Mouse (Mus musculus) liver, embryonic 16.5 days (tissue): ENCODE measurements around the gene Kcnh5. TPM values are rescaled to one million over a fixed set of nuclear protein-coding genes. Genes with fewer than 3 reads are reported as not detected.

ENCODE experiments used
- ATAC-seq: fragments of 200-750 bp; cut with Nextera tagmentation; 2 replicates; pipeline ENCODE4 v1.8.0; 2017; ENCODE audit warnings: low read depth, mild to moderate bottlenecking, moderate number of reproducible peaks, moderate library complexity
- H3K27ac ChIP-seq: fragments of 300-500 bp; sonication (generic); 2 replicates; pipeline ENCODE4 v1.5.1; 2014; ENCODE audit warnings: mild to moderate bottlenecking, low read length
- H3K27me3 ChIP-seq: fragments of 300-500 bp; sonication (generic); 2 replicates; pipeline ENCODE4 v1.6.1; 2014; ENCODE audit warnings: low read depth, low read length, mixed read lengths; ENCODE audit not compliant: control insufficient read depth, insufficient read depth
- H3K36me3 ChIP-seq: fragments of 300-500 bp; sonication (generic); 2 replicates; pipeline ENCODE4 v1.6.1; 2014; ENCODE audit warnings: mild to moderate bottlenecking; ENCODE audit not compliant: control insufficient read depth, insufficient read depth
- H3K4me1 ChIP-seq: fragments of 300-500 bp; sonication (generic); 2 replicates; pipeline ENCODE4 v1.6.1; 2014; ENCODE audit warnings: low read depth, low read length, mixed read lengths; ENCODE audit not compliant: control insufficient read depth
- H3K4me2 ChIP-seq: fragments of 300-500 bp; sonication (generic); 2 replicates; pipeline ENCODE4 v1.6.1; 2014; ENCODE audit warnings: low read depth, low read length, mixed read lengths
- H3K4me3 ChIP-seq: fragments of 300-500 bp; sonication (generic); 2 replicates; pipeline ENCODE4 v1.5.1; 2014; ENCODE audit warnings: low read depth, mild to moderate bottlenecking, low read length
- H3K9ac ChIP-seq: fragments of 300-500 bp; sonication (generic); 2 replicates; pipeline ENCODE4 v1.6.1; 2014; ENCODE audit warnings: low read depth, low read length
- H3K9me3 ChIP-seq: fragments of 300-500 bp; sonication (generic); replicated peaks from 2 replicates; pipeline ENCODE4 v1.6.1; 2016; ENCODE audit warnings: low read length; ENCODE audit not compliant: control insufficient read depth
- WGBS: fragments of 180-500 bp; shearing (Covaris S2); extraction: QIAGEN DNeasy Blood & Tissue Kit; methylation state at CpG from one replicate; pipeline ENCODE4 v1.1.7; 2014; ENCODE audit not compliant: insufficient replicate concordance; 5-methylcytosine and 5-hydroxymethylcytosine counted together
- polyA plus RNA-seq: library from polyadenylated mRNA; unstranded; fragments of >200 nt; fragmentation: Nextera tagmentation; extraction: Ambion mirVana; gene quantifications from 2 replicates; pipeline ENCODE4 v1.2.1, GENCODE M21; 2015

Kcnh5 gene
- polyA plus RNA-seq, 1 experiment from 2014 or later, result not detected

GRCm38 (mm10) chr12:75031970-75032864 lies 144.9 kb downstream of the Kcnh5 start:
- Histone ChIP-seq H3K36me3 (no peaks in the 10 kb centered on the region), H3K9ac (no peak overlapping the region), H3K27ac (no peak overlapping the region), H3K9me3 (no peaks in the 10 kb centered on the region), H3K27me3 (no peaks in the 10 kb centered on the region), H3K4me1 (no peaks in the 10 kb centered on the region), H3K4me2 (no peak overlapping the region), H3K4me3 (no peak overlapping the region)
- no peak for ATAC-seq
- 64% methylated on average over 8 of the region's 8 CpGs for WGBS

GRCm38 (mm10) chr12:74971187-74971586 lies 205.9 kb downstream of the Kcnh5 start:
- no peak overlapping the region for H3K27ac ChIP-seq
- no peaks in the 10 kb centered on the region for H3K4me1 ChIP-seq
- no peak overlapping the region for H3K4me2 ChIP-seq
- H3K9ac ChIP-seq, result no peak overlapping the region
- H3K4me3 ChIP-seq, result no peak overlapping the region
- no peak for ATAC-seq
- H3K27me3 ChIP-seq, result no peaks in the 10 kb centered on the region
- H3K9me3 ChIP-seq, result no peaks in the 10 kb centered on the region
- no peaks in the 10 kb centered on the region for H3K36me3 ChIP-seq
- 66% methylated on average over 3 of the region's 3 CpGs for WGBS

GRCm38 (mm10) chr12:74969420-74969819 lies 207.7 kb downstream of the Kcnh5 start:
- Histone ChIP-seq H3K9me3 (no peaks in the 10 kb centered on the region), H3K4me3 (no peak overlapping the region), H3K4me1 (no peaks in the 10 kb centered on the region), H3K9ac (no peak overlapping the region), H3K27ac (no peak overlapping the region), H3K4me2 (no peak overlapping the region), H3K27me3 (no peaks in the 10 kb centered on the region), H3K36me3 (no peaks in the 10 kb centered on the region)
- ATAC-seq, result no peak
- WGBS, result 40% methylated on average over 4 of the region's 4 CpGs

- H3K27me3 ChIP-seq, result no peaks in the 10 kb centered on the region
- no peaks in the 10 kb centered on the region for H3K4me1 ChIP-seq
- no peak for ATAC-seq
- WGBS, result 65% methylated on average over 2 of the region's 2 CpGs
- no peak overlapping the region for H3K4me2 ChIP-seq
- H3K9ac ChIP-seq, result no peak overlapping the region
- no peak overlapping the region for H3K27ac ChIP-seq
- H3K36me3 ChIP-seq, result no peaks in the 10 kb centered on the region
- H3K9me3 ChIP-seq, result no peaks in the 10 kb centered on the region
- no peak overlapping the region for H3K4me3 ChIP-seq
Measured at GRCm38 (mm10) chr12:74966266-74966665, 210.9 kb downstream of the Kcnh5 start.

GRCm38 (mm10) chr12:74952661-74953060 lies 224.5 kb downstream of the Kcnh5 start:
- Histone ChIP-seq H3K4me2 (no peak overlapping the region), H3K4me1 (no peaks in the 10 kb centered on the region), H3K27me3 (no peaks in the 10 kb centered on the region), H3K9me3 (no peaks in the 10 kb centered on the region), H3K4me3 (no peak overlapping the region), H3K9ac (no peak overlapping the region), H3K36me3 (no peaks in the 10 kb centered on the region), H3K27ac (no peak overlapping the region)
- ATAC-seq, result no peak
- 58% methylated on average over 2 of the region's 2 CpGs for WGBS

GRCm38 (mm10) chr12:74951124-74952115 lies 225.7 kb downstream of the Kcnh5 start:
- Histone ChIP-seq H3K9me3 (no peaks in the 10 kb centered on the region), H3K27me3 (no peaks in the 10 kb centered on the region), H3K4me3 (no peak overlapping the region), H3K9ac (no peak overlapping the region), H3K4me2 (no peak overlapping the region), H3K27ac (no peak overlapping the region), H3K4me1 (no peaks in the 10 kb centered on the region), H3K36me3 (no peaks in the 10 kb centered on the region)
- no peak for ATAC-seq
- 61% methylated on average over 9 of the region's 9 CpGs for WGBS

GRCm38 (mm10) chr12:74901331-74901730 lies 275.8 kb downstream of the Kcnh5 start:
- H3K27ac ChIP-seq, result no peak overlapping the region
- H3K36me3 ChIP-seq, result no peaks in the 10 kb centered on the region
- H3K9ac ChIP-seq, result no peak overlapping the region
- no peak overlapping the region for H3K4me3 ChIP-seq
- WGBS, result 53% methylated on average over 6 of the region's 6 CpGs
- no peaks in the 10 kb centered on the region for H3K27me3 ChIP-seq
- H3K4me2 ChIP-seq, result no peak overlapping the region
- no peak for ATAC-seq
- no peaks in the 10 kb centered on the region for H3K9me3 ChIP-seq
- no peaks in the 10 kb centered on the region for H3K4me1 ChIP-seq

GRCm38 (mm10) chr12:74900777-74901176 lies 276.4 kb downstream of the Kcnh5 start:
- no peak overlapping the region for H3K4me3 ChIP-seq
- no peak for ATAC-seq
- H3K4me1 ChIP-seq, result no peaks in the 10 kb centered on the region
- H3K4me2 ChIP-seq, result no peak overlapping the region
- no peaks in the 10 kb centered on the region for H3K9me3 ChIP-seq
- H3K27ac ChIP-seq, result no peak overlapping the region
- no peak overlapping the region for H3K9ac ChIP-seq
- no peaks in the 10 kb centered on the region for H3K27me3 ChIP-seq
- no peaks in the 10 kb centered on the region for H3K36me3 ChIP-seq

GRCm38 (mm10) chr12:74899055-74899454 lies 278.1 kb downstream of the Kcnh5 start:
- H3K27me3 ChIP-seq, result no peaks in the 10 kb centered on the region
- H3K9me3 ChIP-seq, result no peaks in the 10 kb centered on the region
- no peaks in the 10 kb centered on the region for H3K36me3 ChIP-seq
- no peak overlapping the region for H3K4me3 ChIP-seq
- no peaks in the 10 kb centered on the region for H3K4me1 ChIP-seq
- no peak overlapping the region for H3K9ac ChIP-seq
- 59% methylated on average over 4 of the region's 4 CpGs for WGBS
- no peak for ATAC-seq
- H3K27ac ChIP-seq, result no peak overlapping the region
- H3K4me2 ChIP-seq, result no peak overlapping the region
